Mouse (Mus musculus) liver, embryonic 14.5 days (tissue): ENCODE results near the gene Tshb.

ENCODE experiments used
- CTCF ChIP-seq: IDR thresholded peaks from 2 replicates; pipeline ENCODE4 v1.5.1; 2016; ENCODE audit warnings: antibody characterized with exemption, low read depth, control low read depth
- EP300 ChIP-seq: IDR thresholded peaks from 2 replicates; pipeline ENCODE4 v1.6.1; 2016; ENCODE audit warnings: antibody characterized with exemption, low read depth

- no peak for TF ChIP-seq CTCF
- no peak for TF ChIP-seq EP300
These were observed 47.4 kb downstream of the Tshb start for GRCm38 (mm10) chr3:102735031-102735558.
